Mouse (Mus musculus) embryo, embryonic 11 days (tissue): ENCODE data around the gene Msl1.
A peak's percentile ranks its signal among the peaks of the same experiment; 100 is the strongest.

Experiments used
- DNase-seq: peaks from one replicate; pipeline ENCODE4 v3.0.0-alpha.2; 2015

The Msl1 gene

DNA sequence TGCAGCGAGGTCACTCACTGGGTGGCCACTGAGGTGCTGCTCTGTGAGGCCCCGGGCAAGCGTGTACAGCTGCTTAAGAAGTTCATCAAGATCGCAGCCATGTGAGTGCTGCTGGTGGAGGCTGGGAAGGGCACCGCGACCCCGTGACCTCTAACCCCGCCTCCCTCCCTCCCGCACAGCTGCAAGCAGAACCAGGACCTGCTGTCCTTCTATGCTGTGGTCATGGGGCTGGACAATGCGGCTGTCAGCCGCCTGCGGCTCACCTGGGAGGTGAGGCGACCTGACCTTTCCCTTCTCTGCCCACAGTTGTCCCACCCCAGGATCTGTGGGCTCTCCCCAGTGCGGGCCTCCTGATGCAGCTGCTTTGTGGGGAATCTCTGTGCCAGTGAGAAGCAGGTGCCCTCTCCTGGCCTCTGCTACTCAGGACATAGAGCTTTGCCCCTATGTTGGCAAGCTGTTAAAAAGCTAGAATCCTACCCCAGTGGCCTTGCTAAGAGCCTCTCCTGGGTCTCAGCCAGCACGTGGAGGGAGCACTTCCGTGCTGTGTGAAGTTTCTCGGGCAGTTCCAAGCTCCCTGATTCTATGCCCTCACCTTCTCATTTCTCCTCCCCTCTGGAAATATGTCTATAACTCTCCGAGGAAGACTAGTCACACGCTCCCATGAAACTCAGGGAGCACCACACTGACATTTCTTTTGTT is 54.0 kb downstream of the Msl1 start:
- DNase-seq: peak; percentile 59

DNA sequence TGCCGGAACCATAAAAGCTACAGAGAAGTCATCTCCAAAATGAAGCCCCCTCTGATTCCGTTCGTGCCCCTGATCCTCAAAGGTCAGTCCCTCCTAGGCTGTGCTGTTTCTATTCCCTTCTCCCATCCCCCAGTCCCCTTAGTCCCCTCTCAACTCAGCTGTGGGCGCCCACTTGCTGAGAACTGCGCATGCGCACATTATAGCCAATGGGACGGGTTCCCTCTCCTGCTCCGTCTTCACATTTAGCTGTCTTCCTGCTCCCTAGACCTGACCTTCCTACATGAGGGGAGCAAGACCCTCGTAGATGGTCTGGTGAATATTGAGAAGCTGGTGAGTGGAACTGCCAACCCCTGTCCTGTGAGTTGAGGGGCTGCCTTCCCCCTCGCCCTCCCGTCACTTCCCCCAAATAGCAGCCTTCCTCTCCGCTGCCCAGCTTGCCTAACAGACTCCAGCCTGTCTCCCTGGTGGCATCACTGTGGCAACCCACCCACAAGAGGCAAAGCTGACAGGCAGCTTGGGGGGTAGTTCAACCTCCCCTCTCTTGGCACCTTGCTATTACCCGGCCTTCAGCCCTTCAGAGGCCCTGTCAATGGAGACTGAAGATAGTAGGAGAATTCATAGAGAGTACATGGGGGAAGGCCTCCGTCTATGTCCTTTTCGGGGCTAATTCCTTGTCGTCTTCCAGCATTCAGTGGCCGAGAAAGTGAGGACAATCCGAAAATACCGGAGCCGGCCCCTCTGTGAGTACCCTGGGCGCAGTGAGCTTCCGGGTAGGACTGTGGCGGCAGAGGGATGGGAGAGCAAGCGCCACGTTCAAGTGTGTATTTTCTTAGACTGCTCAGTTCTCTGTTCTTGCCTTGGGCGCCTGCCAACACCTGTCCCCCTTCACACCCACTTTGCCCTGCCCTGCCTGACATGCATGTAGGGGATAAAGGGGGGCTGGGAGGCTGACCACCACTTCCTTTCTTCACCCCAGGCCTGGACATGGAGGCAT is 55.1 kb downstream of the Msl1 start:
- peak; percentile 66 for DNase-seq

DNA sequence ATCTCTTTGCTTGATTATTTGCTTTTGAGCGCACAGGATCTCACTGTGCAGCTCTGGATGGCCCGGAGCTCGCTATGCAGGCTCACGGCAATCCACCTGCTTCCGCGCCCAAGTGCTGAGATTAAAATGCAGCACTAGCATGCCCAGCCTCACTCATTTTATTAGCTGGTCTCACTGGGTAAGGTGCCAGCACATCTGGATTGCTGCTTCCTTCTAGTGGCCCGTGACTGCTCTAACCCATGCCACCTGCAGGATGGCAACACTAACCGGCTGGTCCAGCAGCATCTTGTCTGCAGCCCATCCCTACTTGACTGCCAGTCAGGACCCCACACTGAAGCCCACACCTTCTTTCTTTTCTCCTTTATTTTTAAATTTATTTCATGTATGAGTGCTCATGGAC is 58.8 kb downstream of the Msl1 start:
- no peak for DNase-seq

DNA sequence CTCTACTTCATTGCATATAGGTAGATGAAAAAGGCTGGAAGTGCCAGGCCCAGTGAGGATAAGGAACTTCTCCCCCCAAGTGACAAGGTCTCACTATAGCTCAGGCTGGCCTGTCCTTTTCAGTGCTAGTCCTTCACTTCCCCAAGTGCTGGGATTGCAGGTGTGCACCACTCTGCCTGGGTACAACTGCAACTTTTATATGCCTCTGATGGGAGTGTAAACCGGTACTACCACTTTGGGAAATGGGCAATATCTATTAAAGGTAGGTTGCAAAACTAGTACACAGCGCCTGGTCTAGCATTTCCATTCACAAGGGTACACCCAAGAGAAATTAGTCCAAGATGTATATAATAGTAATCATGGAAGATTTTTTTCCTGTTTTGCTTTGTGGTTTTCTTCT is 59.3 kb downstream of the Msl1 start:
- DNase-seq: no peak
